In the genomic region with DNA sequence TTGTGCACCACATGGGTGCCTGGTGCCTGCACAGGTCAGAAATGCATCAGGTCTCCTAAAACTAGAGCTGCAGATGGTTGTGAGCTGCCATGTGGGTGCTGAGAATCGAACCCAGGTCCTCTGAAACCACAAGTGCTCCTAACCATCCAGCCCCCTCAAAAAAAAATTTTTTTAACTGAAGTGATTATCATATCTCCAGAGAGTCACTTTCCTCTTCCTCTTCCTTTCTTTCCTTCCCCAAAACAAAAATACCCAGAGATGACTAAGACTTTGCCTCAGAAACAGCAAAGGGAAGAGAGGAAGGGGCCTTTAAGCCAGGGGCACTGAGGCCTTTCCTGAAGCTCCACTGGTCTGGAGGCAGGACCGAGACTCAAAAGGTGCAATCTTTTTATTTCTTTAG, we compare ENCODE assay signal across 22 mouse cellular contexts. TPM values are rescaled to one million over a fixed set of nuclear protein-coding genes. Genes with fewer than 3 reads are reported as not detected.
"Had no signal": no experiment of that assay in that cellular context is flagged by ENCODE, and none has a peak within 500 bp of the region (broad histone marks: within the 10 kb centered on the region; RNA-seq: fewer than 3 reads in every experiment).

No protein-coding gene starts in this region.

- H3K27me3 ChIP-seq: lung, embryonic 15.5 days; midbrain, embryonic 12.5 days; neural tube, embryonic 13.5 days; neural tube, embryonic 15.5 days had no signal

- H3K36me3 ChIP-seq: lung, embryonic 15.5 days; midbrain, embryonic 10.5 days; midbrain, embryonic 12.5 days; neural tube, embryonic 13.5 days; neural tube, embryonic 15.5 days had no signal

- H3K4me2 ChIP-seq: lung, embryonic 15.5 days; midbrain, embryonic 12.5 days; neural tube, embryonic 13.5 days; neural tube, embryonic 15.5 days had no signal

- H3K4me3 ChIP-seq: lung, embryonic 15.5 days; midbrain, embryonic 10.5 days; midbrain, embryonic 12.5 days; myocyte; neural tube, embryonic 13.5 days; neural tube, embryonic 15.5 days had no signal

- ATAC-seq: lung, postnatal 0 days; midbrain, embryonic 16.5 days had no signal

- H3K9ac ChIP-seq: lung, embryonic 15.5 days; midbrain, embryonic 12.5 days; neural tube, embryonic 13.5 days; neural tube, embryonic 15.5 days had no signal

- H3K4me1 ChIP-seq: lung, embryonic 15.5 days had no signal

- H3K27ac ChIP-seq: lung, embryonic 15.5 days; midbrain, embryonic 10.5 days; midbrain, embryonic 12.5 days; neural tube, embryonic 13.5 days; neural tube, embryonic 15.5 days had no signal

- DNase-seq: lung, adult 2 months; lung, postnatal 14 days; lung, postnatal 36 days; midbrain, embryonic 14.5 days; retina, postnatal 1 day; right cerebral cortex, adult 18-20 months; right cerebral cortex, postnatal 25 days; right cerebral cortex, postnatal 4 days; spleen, adult 18-20 months; thymus, adult 18-20 months; thymus, postnatal 14 days; thymus, postnatal 36 days had no signal

- H3K9me3 ChIP-seq: lung, embryonic 15.5 days; midbrain, embryonic 10.5 days; midbrain, embryonic 12.5 days; neural tube, embryonic 13.5 days; neural tube, embryonic 15.5 days had no signal

RNA-seq across cellular contexts. Expression of gene Slc25a18, which starts 9.6 kb away (rescaled TPM):
- total RNA-seq: megakaryocyte-erythroid progenitor cell, adult 5-6 weeks had no signal
- polyA plus RNA-seq: lung, embryonic 15.5 days; thymus, postnatal 0 days had no signal
